Mouse (Mus musculus) midbrain, postnatal 0 days (tissue): ENCODE results near the gene Colq. TPM values are rescaled to one million over a fixed set of nuclear protein-coding genes. Genes with fewer than 3 reads are reported as not detected.

ENCODE experiments used
- ATAC-seq: fragments of 200-750 bp; cut with Nextera tagmentation; 2 replicates; pipeline ENCODE4 v1.8.0; 2017; ENCODE audit warnings: moderate number of reproducible peaks, mild to moderate bottlenecking, moderate TSS enrichment, moderate library complexity; ENCODE audit not compliant: low FRiP score
- DNase-seq: peaks from one replicate; pipeline ENCODE4 v3.0.0-alpha.2; 2015; ENCODE audit warnings: low spot score
- H3K27ac ChIP-seq: fragments of 300-500 bp; sonication (generic); 2 replicates; pipeline ENCODE4 v1.5.1; 2014; ENCODE audit warnings: low read depth, mild to moderate bottlenecking, low read length, mixed read lengths
- H3K27me3 ChIP-seq: fragments of 300-500 bp; sonication (generic); 2 replicates; pipeline ENCODE4 v1.6.1; 2014; ENCODE audit warnings: low read length, control low read depth, mixed read lengths; ENCODE audit not compliant: insufficient read depth
- H3K36me3 ChIP-seq: fragments of 300-500 bp; sonication (generic); 2 replicates; pipeline ENCODE4 v1.6.1; 2014; ENCODE audit warnings: low read length, control low read depth, mixed read lengths; ENCODE audit not compliant: insufficient read depth
- H3K4me1 ChIP-seq: fragments of 300-500 bp; sonication (generic); 2 replicates; pipeline ENCODE4 v1.6.1; 2014; ENCODE audit warnings: mild to moderate bottlenecking, control low read depth, antibody characterized with exemption, low read length, mixed read lengths; ENCODE audit not compliant: insufficient read depth
- H3K4me2 ChIP-seq: fragments of 300-500 bp; sonication (generic); 2 replicates; pipeline ENCODE4 v1.6.1; 2014; ENCODE audit warnings: low read depth, mild to moderate bottlenecking, low read length, mixed read lengths; ENCODE audit not compliant: poor library complexity, severe bottlenecking
- H3K4me3 ChIP-seq: fragments of 300-500 bp; sonication (generic); 2 replicates; pipeline ENCODE4 v1.5.1; 2014; ENCODE audit warnings: low read depth, mild to moderate bottlenecking, low read length, moderate library complexity
- H3K9ac ChIP-seq: fragments of 300-500 bp; sonication (generic); replicated peaks from 2 replicates; pipeline ENCODE4 v1.6.1; 2014; ENCODE audit warnings: mild to moderate bottlenecking, low read length, moderate library complexity, mixed read lengths; ENCODE audit not compliant: poor library complexity, severe bottlenecking
- H3K9me3 ChIP-seq: fragments of 300-500 bp; sonication (generic); 2 replicates; pipeline ENCODE4 v1.6.1; 2016; ENCODE audit warnings: low read length, control low read depth
- CTCF ChIP-seq: IDR thresholded peaks from 2 replicates; pipeline ENCODE4 v1.5.1; 2016; ENCODE audit warnings: antibody characterized with exemption, mild to moderate bottlenecking
- WGBS: fragments of 180-500 bp; shearing (Covaris S2); extraction: QIAGEN DNeasy Blood & Tissue Kit; methylation state at CpG from one replicate; pipeline ENCODE4 v1.1.7; 2014; 5-methylcytosine and 5-hydroxymethylcytosine counted together
- polyA plus RNA-seq: library from polyadenylated mRNA; unstranded; fragments of >200 nt; fragmentation: Nextera tagmentation; extraction: Ambion mirVana; gene quantifications from 2 replicates; pipeline ENCODE4 v1.2.1, GENCODE M21; 2015
- total RNA-seq: library from RNA; depleted of rRNA; stranded (reverse); fragments of >200 nt; gene quantifications from 2 replicates; pipeline ENCODE4 v1.2.3, GENCODE M21; 2014

Colq gene
- total and polyA plus RNA-seq, 2 experiments from 2014 or later, result 0.06 TPM; not detected in 1

DNA sequence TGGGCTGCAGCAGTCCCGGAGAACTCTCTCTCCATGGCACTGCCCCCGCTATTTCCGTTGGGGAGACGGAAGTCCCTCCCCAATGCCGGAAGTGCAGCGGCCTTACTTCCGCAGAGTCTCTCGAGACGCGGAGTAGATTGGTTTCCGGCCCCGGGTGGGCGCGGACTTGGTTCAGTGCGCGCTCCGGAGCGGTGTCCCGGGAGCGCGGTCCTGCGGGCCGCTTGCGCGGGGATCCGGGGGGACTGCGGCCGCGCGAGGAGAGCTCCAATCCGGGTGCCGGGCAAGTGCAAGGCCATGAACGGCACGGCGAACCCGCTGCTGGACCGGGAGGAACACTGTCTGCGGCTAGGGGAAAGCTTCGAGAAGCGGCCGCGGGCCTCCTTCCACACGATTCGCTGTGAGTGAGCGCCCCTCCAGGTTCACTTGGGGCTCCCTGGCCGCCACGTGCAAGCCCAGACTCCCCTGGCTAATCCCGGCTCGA lies 96.1 kb downstream of the Colq start, which contains the start of gene Mettl6:
Gene Mettl6 (minus strand): TSS at position 66 of the 481 bp plus-strand sequence.
- peak; percentile 93 for ATAC-seq
- 1% methylated on average over 49 of the region's 49 CpGs for WGBS
- Histone ChIP-seq H3K4me2 (peak within 1 kb of the TSS; percentile 86), H3K27me3 (no peaks in the 10 kb centered on the region), H3K9me3 (no peaks in the 10 kb centered on the region), H3K27ac (peak within 1 kb of the TSS; percentile 78), H3K9ac (peak within 1 kb of the TSS; percentile 90), H3K4me1 (peaks cover 9% of the 10 kb centered on the region; the same call in 1 of the 2 replicates), H3K36me3 (peaks cover 17% of the 10 kb centered on the region; the same call in 1 of the 2 replicates), H3K4me3 (peak within 1 kb of the TSS; percentile 89)
- no peak for TF ChIP-seq CTCF
- peak; percentile 94 for DNase-seq

DNA sequence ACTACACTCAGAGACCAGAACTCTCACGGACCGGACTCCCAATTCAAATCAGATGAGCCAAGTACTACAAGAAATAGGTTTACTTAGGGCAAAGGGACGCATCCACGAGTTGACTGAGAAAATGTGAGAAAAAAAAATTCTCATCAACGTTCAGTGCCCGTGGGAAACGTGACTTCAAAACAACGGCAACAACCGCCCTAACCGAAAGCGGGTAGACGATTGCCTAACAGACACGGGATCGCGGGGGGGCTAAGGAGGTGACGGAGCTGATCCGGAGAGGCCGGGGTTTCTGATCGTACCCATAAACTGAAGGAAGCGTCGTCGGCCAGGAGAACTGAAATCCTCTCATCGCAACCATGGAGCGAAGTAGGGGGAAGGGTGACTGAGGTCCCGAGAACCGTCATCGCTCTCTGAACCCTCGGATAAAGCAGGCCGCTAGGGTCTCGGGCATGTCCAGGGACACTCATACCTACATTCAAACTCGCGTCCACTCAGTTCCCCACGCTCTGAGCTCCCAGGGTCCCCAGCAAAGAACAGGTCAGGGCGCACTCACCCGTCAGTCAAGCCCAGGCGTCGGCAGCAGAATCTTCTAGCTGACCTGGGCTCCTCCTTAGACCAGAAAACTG lies 96.7 kb downstream of the Colq start, which contains the start of gene Eaf1:
Gene Eaf1 (plus strand): TSS at position 51 of the 626 bp plus-strand sequence.
- H3K4me1 ChIP-seq, result peaks cover 9% of the 10 kb centered on the region; the same call in 1 of the 2 replicates
- peak; percentile 58; the same call in 1 of the 2 replicates for ATAC-seq
- no peaks in the 10 kb centered on the region for H3K9me3 ChIP-seq
- H3K4me3 ChIP-seq, result peak within 1 kb of the TSS; percentile 89
- H3K9ac ChIP-seq, result peak within 1 kb of the TSS; percentile 90
- peak within 1 kb of the TSS; percentile 78 for H3K27ac ChIP-seq
- DNase-seq, result peak; percentile 13
- no peaks in the 10 kb centered on the region for H3K27me3 ChIP-seq
- H3K36me3 ChIP-seq, result peaks cover 17% of the 10 kb centered on the region; the same call in 1 of the 2 replicates
- H3K4me2 ChIP-seq, result peak within 1 kb of the TSS; percentile 86
- WGBS, result 1% methylated on average over 37 of the region's 37 CpGs
- TF ChIP-seq CTCF, result no peak

- ATAC-seq (no peak), DNase-seq (no peak)
- Histone ChIP-seq H3K27ac (no peak overlapping the region), H3K4me2 (peak overlapping the region; percentile 72), H3K4me3 (peak overlapping the region; percentile 89), H3K27me3 (no peaks in the 10 kb centered on the region), H3K36me3 (peaks cover 18% of the 10 kb centered on the region; the same call in 1 of the 2 replicates), H3K4me1 (peaks cover 9% of the 10 kb centered on the region; the same call in 1 of the 2 replicates), H3K9ac (peak overlapping the region; percentile 90), H3K9me3 (no peaks in the 10 kb centered on the region)
- TF ChIP-seq CTCF, result no peak
- WGBS, result 54% methylated on average over 9 of the region's 9 CpGs
Observed at GRCm38 (mm10) chr14:31493901-31494300, 97.2 kb downstream of the Colq start.

- Histone ChIP-seq H3K36me3 (peaks cover 51% of the 10 kb centered on the region), H3K27ac (no peak overlapping the region), H3K4me2 (no peak overlapping the region), H3K27me3 (no peaks in the 10 kb centered on the region), H3K9me3 (no peaks in the 10 kb centered on the region), H3K4me1 (no peaks in the 10 kb centered on the region), H3K4me3 (no peak overlapping the region), H3K9ac (no peak overlapping the region)
- DNase-seq, result no peak
- no peak for TF ChIP-seq CTCF
- no peak for ATAC-seq
- WGBS, result 95% methylated on average over 6 of the region's 6 CpGs
Observed at GRCm38 (mm10) chr14:31488055-31488454, 103.1 kb downstream of the Colq start.

DNA sequence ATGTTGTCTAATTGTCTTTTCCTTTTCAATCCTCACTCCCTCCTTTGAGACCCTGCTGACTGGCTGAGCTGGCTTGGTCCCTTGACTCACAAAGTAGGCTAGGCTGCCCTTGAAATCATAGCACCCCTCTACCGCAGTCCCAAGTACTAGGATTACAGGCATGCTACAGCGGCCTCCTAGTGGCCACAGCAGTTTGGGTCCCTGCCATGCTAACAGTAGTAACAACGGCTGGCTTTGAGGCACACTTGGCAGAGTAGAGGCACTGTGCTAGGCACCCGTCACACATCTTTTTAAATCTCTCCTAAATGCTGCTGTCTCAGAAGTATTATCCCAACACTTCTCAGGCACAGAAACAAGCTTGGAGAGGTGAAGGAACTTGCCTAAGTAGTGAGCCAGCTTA lies 104.7 kb downstream of the Colq start:
- DNase-seq (no peak), ATAC-seq (no peak)
- H3K9me3 ChIP-seq, result no peaks in the 10 kb centered on the region
- H3K4me3 ChIP-seq, result no peak overlapping the region
- H3K4me1 ChIP-seq, result no peaks in the 10 kb centered on the region
- no peak overlapping the region for H3K9ac ChIP-seq
- 88% methylated on average over 4 of the region's 4 CpGs for WGBS
- no peak overlapping the region for H3K27ac ChIP-seq
- H3K36me3 ChIP-seq, result peaks cover 62% of the 10 kb centered on the region
- H3K4me2 ChIP-seq, result no peak overlapping the region
- TF ChIP-seq CTCF, result peak; percentile 25
- no peaks in the 10 kb centered on the region for H3K27me3 ChIP-seq

- ATAC-seq (no peak), DNase-seq (no peak)
- Histone ChIP-seq H3K4me3 (no peak overlapping the region), H3K36me3 (peaks cover 66% of the 10 kb centered on the region), H3K9ac (no peak overlapping the region), H3K4me2 (no peak overlapping the region), H3K9me3 (no peaks in the 10 kb centered on the region), H3K27me3 (no peaks in the 10 kb centered on the region), H3K27ac (no peak overlapping the region), H3K4me1 (no peaks in the 10 kb centered on the region)
- 97% methylated on average over 5 of the region's 5 CpGs for WGBS
- no peak for TF ChIP-seq CTCF
Observed at GRCm38 (mm10) chr14:31482417-31482816, 108.7 kb downstream of the Colq start.
